Mouse (Mus musculus) fat pad, adult 2 months (tissue): ENCODE data around the gene Bmper.

ENCODE experiments used
- DNase-seq: peaks from one replicate; pipeline ENCODE4 v3.0.0-alpha.2; 2011; ENCODE audit warnings: low read depth, low spot score; ENCODE audit errors: extremely low read depth

The Bmper gene

GRCm38 (mm10) chr9:23297491-23298170 is 74.8 kb downstream of the Bmper start:
- DNase-seq = no peak

- no peak for DNase-seq
Measured at GRCm38 (mm10) chr9:23300376-23300775, 77.5 kb downstream of the Bmper start.

- DNase-seq = no peak
Measured at GRCm38 (mm10) chr9:23305681-23306080, 82.8 kb downstream of the Bmper start.

- no peak for DNase-seq
Measured at GRCm38 (mm10) chr9:23306226-23306625, 83.3 kb downstream of the Bmper start.

- no peak for DNase-seq
Measured at GRCm38 (mm10) chr9:23307835-23308234, 85.0 kb downstream of the Bmper start.

- DNase-seq = no peak
Measured at GRCm38 (mm10) chr9:23310953-23311352, 88.1 kb downstream of the Bmper start.

- DNase-seq = no peak
Measured at GRCm38 (mm10) chr9:23311956-23312355, 89.1 kb downstream of the Bmper start.

- no peak for DNase-seq
Measured at GRCm38 (mm10) chr9:23312877-23313276, 90.0 kb downstream of the Bmper start.

GRCm38 (mm10) chr9:23315631-23316330 is 92.9 kb downstream of the Bmper start:
- no peak for DNase-seq

GRCm38 (mm10) chr9:23327830-23328229 is 105.0 kb downstream of the Bmper start:
- no peak for DNase-seq

GRCm38 (mm10) chr9:23333041-23333622 is 110.3 kb downstream of the Bmper start:
- DNase-seq = no peak

- DNase-seq = no peak
Measured at GRCm38 (mm10) chr9:23340551-23340950, 117.7 kb downstream of the Bmper start.

- DNase-seq = no peak
Measured at GRCm38 (mm10) chr9:23341246-23341645, 118.4 kb downstream of the Bmper start.

- DNase-seq = no peak
Measured at GRCm38 (mm10) chr9:23344353-23344752, 121.5 kb downstream of the Bmper start.

- DNase-seq = no peak
Measured at GRCm38 (mm10) chr9:23345093-23345844, 122.4 kb downstream of the Bmper start.

- no peak for DNase-seq
Measured at GRCm38 (mm10) chr9:23349603-23350002, 126.7 kb downstream of the Bmper start.

GRCm38 (mm10) chr9:23351400-23351799 is 128.5 kb downstream of the Bmper start:
- DNase-seq = no peak

- DNase-seq = no peak
Measured at GRCm38 (mm10) chr9:23352396-23352795, 129.5 kb downstream of the Bmper start.

- DNase-seq = no peak
Measured at GRCm38 (mm10) chr9:23354201-23354820, 131.4 kb downstream of the Bmper start.

GRCm38 (mm10) chr9:23358108-23358507 is 135.2 kb downstream of the Bmper start:
- no peak for DNase-seq

GRCm38 (mm10) chr9:23363139-23363538 is 140.3 kb downstream of the Bmper start:
- DNase-seq = no peak
